Mouse (Mus musculus) frontal cortex, postnatal 25 days (tissue): ENCODE data around the gene Cebpzos.

ENCODE experiments used
- DNase-seq, 2 experiments: peaks; one replicate each; pipeline ENCODE4 v3.0.0; 2022; ENCODE audit warnings: low spot score in 2 of 2

Gene Cebpzos

GRCm38 (mm10) chr17:78937229-78937853 lies 21.0 kb downstream of the Cebpzos start:
- DNase-seq, result no peak

- no peak for DNase-seq
Observed at GRCm38 (mm10) chr17:78938927-78939326, 22.6 kb downstream of the Cebpzos start.

GRCm38 (mm10) chr17:78942579-78942978 lies 26.3 kb downstream of the Cebpzos start:
- DNase-seq, result no peak

GRCm38 (mm10) chr17:78951225-78951624 lies 34.9 kb downstream of the Cebpzos start:
- no peak for DNase-seq

- no peak for DNase-seq
Observed at GRCm38 (mm10) chr17:78952070-78952469, 35.8 kb downstream of the Cebpzos start.

GRCm38 (mm10) chr17:78953240-78953639 lies 36.9 kb downstream of the Cebpzos start:
- DNase-seq, result no peak

GRCm38 (mm10) chr17:78959473-78959872 lies 43.2 kb downstream of the Cebpzos start:
- DNase-seq, result no peak

GRCm38 (mm10) chr17:78964387-78964786 lies 48.1 kb downstream of the Cebpzos start:
- peak in 1 of 2 experiments; percentile 9 for DNase-seq

- DNase-seq, result no peak
Observed at GRCm38 (mm10) chr17:78966092-78966883, 50.0 kb downstream of the Cebpzos start.

- DNase-seq, result no peak
Observed at GRCm38 (mm10) chr17:78968500-78968899, 52.2 kb downstream of the Cebpzos start.
